Mouse (Mus musculus) liver (tissue): ENCODE results near the gene Tmem232.
A peak's percentile ranks its signal among the peaks of the same experiment; 100 is the strongest.
"Not testable (repeated sequence)": the region's sequence is repeated elsewhere in the genome, so short reads cannot be mapped to it uniquely, and the experiment has no call there.

ENCODE experiments used
- DNase-seq: peaks from one replicate; pipeline ENCODE4 v3.0.0-alpha.2; 2020; ENCODE audit warnings: mixed read lengths

The Tmem232 gene

GRCm38 (mm10) chr17:65527529-65527928 lies 13.1 kb downstream of the Tmem232 start:
- no peak for DNase-seq

- DNase-seq, result no peak
Measured at GRCm38 (mm10) chr17:65513517-65513916, 27.1 kb downstream of the Tmem232 start.

GRCm38 (mm10) chr17:65484654-65485053 lies 55.9 kb downstream of the Tmem232 start:
- DNase-seq, result no peak

- DNase-seq, result no peak
Measured at GRCm38 (mm10) chr17:65476747-65477146, 63.8 kb downstream of the Tmem232 start.

- DNase-seq, result no peak
Measured at GRCm38 (mm10) chr17:65450818-65451217, 89.8 kb downstream of the Tmem232 start.

GRCm38 (mm10) chr17:65437906-65438305 lies 102.7 kb downstream of the Tmem232 start:
- not testable (repeated sequence) for DNase-seq

- DNase-seq, result no peak
Measured at GRCm38 (mm10) chr17:65419124-65419523, 121.5 kb downstream of the Tmem232 start.

- DNase-seq, result no peak
Measured at GRCm38 (mm10) chr17:65405309-65405708, 135.3 kb downstream of the Tmem232 start.

- no peak for DNase-seq
Measured at GRCm38 (mm10) chr17:65400914-65401313, 139.7 kb downstream of the Tmem232 start.

GRCm38 (mm10) chr17:65384411-65384962 lies 156.1 kb downstream of the Tmem232 start:
- no peak for DNase-seq

GRCm38 (mm10) chr17:65370034-65370780 lies 170.4 kb downstream of the Tmem232 start:
- peak; percentile 23 for DNase-seq

- no peak for DNase-seq
Measured at GRCm38 (mm10) chr17:65365535-65366254, 174.9 kb downstream of the Tmem232 start.

- DNase-seq, result no peak
Measured at GRCm38 (mm10) chr17:65351836-65352235, 188.7 kb downstream of the Tmem232 start.

GRCm38 (mm10) chr17:65340016-65340415 lies 200.6 kb downstream of the Tmem232 start:
- DNase-seq, result no peak

GRCm38 (mm10) chr17:65330759-65331158 lies 209.8 kb downstream of the Tmem232 start:
- no peak for DNase-seq

- DNase-seq, result peak; percentile 8
Measured at GRCm38 (mm10) chr17:65325249-65325648, 215.3 kb downstream of the Tmem232 start.

- DNase-seq, result no peak
Measured at GRCm38 (mm10) chr17:65320623-65321022, 220.0 kb downstream of the Tmem232 start.

GRCm38 (mm10) chr17:65299946-65300345 lies 240.6 kb downstream of the Tmem232 start:
- DNase-seq, result no peak

- no peak for DNase-seq
Measured at GRCm38 (mm10) chr17:65297831-65298230, 242.8 kb downstream of the Tmem232 start.

- no peak for DNase-seq
Measured at GRCm38 (mm10) chr17:65252160-65252559, 288.4 kb downstream of the Tmem232 start.

GRCm38 (mm10) chr17:65250261-65250660 lies 290.3 kb downstream of the Tmem232 start:
- no peak for DNase-seq

- DNase-seq, result no peak
Measured at GRCm38 (mm10) chr17:65243716-65244115, 296.9 kb downstream of the Tmem232 start.

- DNase-seq, result no peak
Measured at GRCm38 (mm10) chr17:65225347-65225916, 315.1 kb downstream of the Tmem232 start.
